Mouse (Mus musculus): ENCODE data around the gene Appbp2.

DNA sequence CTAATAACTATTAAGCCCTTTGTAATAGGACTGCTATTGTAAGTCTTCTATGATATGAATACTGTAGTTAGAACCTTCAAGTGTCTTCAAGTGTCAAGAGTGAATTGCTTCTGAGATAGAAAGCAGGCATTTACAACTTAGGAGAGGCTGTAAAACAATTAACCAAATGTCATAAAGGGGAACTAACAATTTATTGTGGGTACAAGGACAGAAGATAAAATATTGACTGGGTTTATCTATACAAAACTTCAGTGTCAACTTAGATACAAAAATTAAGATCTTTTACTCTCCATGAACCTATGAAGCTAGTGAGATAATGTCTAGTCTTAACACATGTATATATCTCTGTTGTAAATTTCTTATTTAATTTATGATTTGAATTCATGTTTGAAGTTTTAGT lies 28.7 kb downstream of the Appbp2 start:
- TF ChIP-seq CTCF (IDR thresholded peaks at IDR 0.05; ENCODE audit: low read depth, low read length), result no peak
- TF ChIP-seq POLR2A (IDR thresholded peaks at IDR 0.05; ENCODE audit: borderline replicate concordance, low read depth, low read length), result no peak
